Mouse (Mus musculus) layer of hippocampus, postnatal 25 days (tissue): Measurements from ENCODE around the gene Kiss1. TPM values are rescaled to one million over a fixed set of nuclear protein-coding genes. Genes with fewer than 3 reads are reported as not detected.
"Not testable (repeated sequence)": the region's sequence is repeated elsewhere in the genome, so short reads cannot be mapped to it uniquely, and the experiment has no call there.

Source experiments
- DNase-seq, 2 experiments: peaks; one replicate each; pipeline ENCODE4 v3.0.0; 2022; ENCODE audit warnings: mixed read lengths in 2 of 2, low spot score in 1 of 2; ENCODE audit errors: extremely low spot score in 1 of 2
- total RNA-seq, 2 experiments: library from RNA; stranded (reverse); gene quantifications; 2 replicates each; pipeline ENCODE4 v1.2.3; 2021

The Kiss1 gene
- total RNA-seq, 2 experiments from 2014 or later = not detected

- no peak for DNase-seq
Observed at GRCm38 (mm10) chr1:133315775-133316174, 5.9 kb upstream of the Kiss1 start.

GRCm38 (mm10) chr1:133316577-133316976, 5.1 kb upstream of the Kiss1 start:
- no peak for DNase-seq

- DNase-seq = no peak
Observed at GRCm38 (mm10) chr1:133317149-133317548, 4.5 kb upstream of the Kiss1 start.

- DNase-seq = no peak
Observed at GRCm38 (mm10) chr1:133323333-133323732, 1.7 kb downstream of the Kiss1 start.

GRCm38 (mm10) chr1:133325951-133326350, 4.3 kb downstream of the Kiss1 start:
- no peak for DNase-seq

- no peak for DNase-seq
Observed at GRCm38 (mm10) chr1:133327094-133327493, 5.4 kb downstream of the Kiss1 start.

- DNase-seq = no peak
Observed at GRCm38 (mm10) chr1:133328299-133328795, 6.7 kb downstream of the Kiss1 start.

GRCm38 (mm10) chr1:133328896-133329637, 7.4 kb downstream of the Kiss1 start:
- DNase-seq = no peak

GRCm38 (mm10) chr1:133329638-133329964, 7.9 kb downstream of the Kiss1 start:
- DNase-seq = no peak

- DNase-seq = no peak
Observed at GRCm38 (mm10) chr1:133331142-133331541, 9.5 kb downstream of the Kiss1 start.

- DNase-seq = no peak
Observed at GRCm38 (mm10) chr1:133332656-133333430, 11.2 kb downstream of the Kiss1 start.

- DNase-seq = no peak
Observed at GRCm38 (mm10) chr1:133333937-133334336, 12.3 kb downstream of the Kiss1 start.

- not testable (repeated sequence) for DNase-seq
Observed at GRCm38 (mm10) chr1:133340403-133340802, 18.7 kb downstream of the Kiss1 start.

- no peak for DNase-seq
Observed at GRCm38 (mm10) chr1:133344357-133344756, 22.7 kb downstream of the Kiss1 start.

- no peak for DNase-seq
Observed at GRCm38 (mm10) chr1:133346531-133346930, 24.9 kb downstream of the Kiss1 start.

- no peak for DNase-seq
Observed at GRCm38 (mm10) chr1:133347226-133347625, 25.6 kb downstream of the Kiss1 start.

GRCm38 (mm10) chr1:133347693-133348520, 26.2 kb downstream of the Kiss1 start:
- DNase-seq = no peak

GRCm38 (mm10) chr1:133350210-133350609, 28.5 kb downstream of the Kiss1 start, which contains the start of gene Ren1:
Ren1 (plus strand) TSS chr1:133350510.
- no peak for DNase-seq

- no peak for DNase-seq
Observed at GRCm38 (mm10) chr1:133351762-133352161, 30.1 kb downstream of the Kiss1 start.

GRCm38 (mm10) chr1:133353371-133353809, 31.7 kb downstream of the Kiss1 start:
- peak; percentile 78 to 93 for DNase-seq

- DNase-seq = no peak
Observed at GRCm38 (mm10) chr1:133355469-133355868, 33.8 kb downstream of the Kiss1 start.
